Mouse (Mus musculus): ENCODE measurements around the gene Defb45.

DNA sequence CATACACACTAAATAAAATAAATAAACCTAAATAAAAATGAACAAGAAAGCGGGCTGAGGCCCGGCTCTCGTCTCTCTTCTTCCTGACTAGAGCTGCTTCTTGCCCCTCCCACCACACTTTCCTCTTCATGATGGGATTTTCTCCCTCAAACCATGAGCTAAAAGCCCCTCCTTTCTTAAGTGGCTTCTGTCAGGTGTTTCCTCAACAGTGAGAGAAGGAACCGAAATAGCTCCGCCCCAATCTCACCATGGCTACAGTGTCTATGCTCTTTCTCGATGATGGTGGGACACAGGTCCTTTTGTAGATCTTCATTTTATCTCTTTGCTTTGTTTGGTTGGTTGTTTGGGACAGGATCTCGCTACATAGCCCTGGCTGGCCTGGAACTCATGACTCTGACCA lies 42.5 kb downstream of the Defb45 start:
- no peak for TF ChIP-seq EP300 (IDR thresholded peaks at IDR 0.05; ENCODE audit: low read depth)
- no peak for TF ChIP-seq CTCF (IDR thresholded peaks at IDR 0.05; ENCODE audit: low read depth)
